Mouse (Mus musculus): ENCODE data around the gene Asphd1. TPM values are rescaled to one million over a fixed set of nuclear protein-coding genes. Genes with fewer than 3 reads are reported as not detected.

The Asphd1 gene
- polyA plus RNA-seq, 1 experiment from 2014 or later: 0.20 TPM

DNA sequence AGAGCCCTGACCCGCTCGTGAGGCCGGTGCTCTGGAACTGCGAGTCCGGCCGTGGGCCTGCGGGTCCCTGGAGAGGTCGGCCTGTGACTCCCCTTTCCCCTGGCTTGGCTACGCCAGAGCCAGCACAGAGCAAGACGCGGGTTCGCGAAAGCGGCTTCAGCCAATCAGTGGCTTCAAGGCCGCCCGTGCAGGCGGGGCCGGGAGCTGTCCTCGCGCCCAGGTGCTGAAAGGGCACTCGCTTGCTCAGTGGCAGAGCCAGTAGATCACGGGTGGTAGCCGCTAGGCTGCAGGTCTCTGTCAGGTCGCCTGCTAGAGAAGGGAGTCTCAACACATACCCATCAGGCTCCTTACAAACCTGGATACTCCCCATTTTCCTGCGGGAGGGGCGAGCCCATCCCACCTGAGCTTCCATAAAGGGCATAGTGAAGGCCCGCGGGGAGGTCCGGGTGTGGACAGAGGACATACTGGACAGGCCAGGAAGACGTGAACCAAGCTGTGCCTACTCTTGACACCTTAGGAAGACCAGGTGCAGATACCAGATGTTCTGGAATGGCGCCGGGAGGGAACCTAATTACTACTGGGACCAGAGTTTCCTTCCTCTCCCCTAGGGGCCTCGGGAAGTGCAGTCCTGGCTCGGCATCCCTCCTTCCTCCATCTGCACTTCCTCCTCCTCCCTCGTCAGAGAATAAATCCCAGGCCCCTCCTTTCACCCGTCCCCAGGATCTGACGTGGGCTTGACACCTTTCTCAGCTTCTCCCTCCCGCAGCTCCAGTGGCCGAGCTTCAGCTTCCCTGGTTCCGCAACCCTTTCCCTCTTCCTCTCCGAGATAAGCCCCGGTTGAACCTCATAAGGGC lies 638 bp upstream of the Asphd1 start, which contains the start of gene Sez6l2:
Gene Sez6l2, plus strand, starts transcription at position 771 of the 854 bp plus-strand sequence.
- Histone ChIP-seq H3K9ac (peak within 1 kb of the TSS; percentile 26), H3K4me2 (replicated peaks) (peak within 1 kb of the TSS; percentile 100), H3K27ac (no peak within 1 kb of the TSS), H3K9me3 (no peaks in the 10 kb centered on the region), H3K4me3 (peak within 1 kb of the TSS; percentile 51), H3K36me3 (peaks cover 3% of the 10 kb centered on the region), H3K4me1 (peaks cover 26% of the 10 kb centered on the region), H3K27me3 (peaks cover 47% of the 10 kb centered on the region)
- peak; percentile 88 for ATAC-seq (ENCODE audit: low FRiP score, low read depth)
- under 1% methylated on average over 42 of the region's 42 CpGs for WGBS

GRCm38 (mm10) chr7:126948626-126949025 lies 756 bp downstream of the Asphd1 start:
- peaks cover 13% of the 10 kb centered on the region for H3K36me3 ChIP-seq
- peaks cover 26% of the 10 kb centered on the region for H3K4me1 ChIP-seq
- no peak overlapping the region for H3K27ac ChIP-seq
- no peak overlapping the region for H3K9ac ChIP-seq
- ATAC-seq (ENCODE audit: low FRiP score, low read depth): no peak
- no peaks in the 10 kb centered on the region for H3K9me3 ChIP-seq
- H3K4me3 ChIP-seq: no peak overlapping the region
- peak overlapping the region; percentile 100; the same call in 1 of the 2 replicates for H3K4me2 ChIP-seq (replicated peaks)
- H3K27me3 ChIP-seq: peaks cover 44% of the 10 kb centered on the region
- WGBS: 76% methylated on average over 10 of the region's 10 CpGs

GRCm38 (mm10) chr7:126946530-126946929 lies 2.9 kb downstream of the Asphd1 start:
- no peak overlapping the region for H3K27ac ChIP-seq
- no peak overlapping the region for H3K9ac ChIP-seq
- H3K4me1 ChIP-seq: peaks cover 15% of the 10 kb centered on the region
- no peak for ATAC-seq (ENCODE audit: low FRiP score, low read depth)
- H3K9me3 ChIP-seq: no peaks in the 10 kb centered on the region
- no peak overlapping the region for H3K4me2 ChIP-seq (replicated peaks)
- H3K27me3 ChIP-seq: peaks cover 24% of the 10 kb centered on the region
- H3K36me3 ChIP-seq: peaks cover 23% of the 10 kb centered on the region
- H3K4me3 ChIP-seq: no peak overlapping the region
- 46% methylated on average over 3 of the region's 3 CpGs for WGBS

DNA sequence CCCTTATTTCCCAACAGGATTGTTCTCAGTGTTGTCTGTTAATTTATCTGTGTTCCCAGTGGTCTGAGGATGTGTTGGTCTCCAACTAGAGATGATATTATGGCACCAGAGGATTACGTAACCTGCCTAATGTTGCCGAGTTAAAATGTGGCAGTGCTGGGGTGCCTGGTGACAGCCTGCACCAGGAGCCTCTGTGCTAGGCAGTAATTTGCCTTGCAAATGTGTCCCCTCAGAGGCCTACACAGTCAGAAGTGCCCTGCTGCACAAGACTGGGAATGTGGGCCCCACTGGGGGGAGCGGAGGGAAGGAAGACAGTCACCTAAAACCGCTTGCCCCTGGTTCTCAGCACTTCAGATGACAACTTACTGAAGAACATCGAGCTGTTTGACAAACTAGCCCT lies 7.6 kb downstream of the Asphd1 start:
- Histone ChIP-seq H3K27ac (no peak overlapping the region), H3K27me3 (no peaks in the 10 kb centered on the region), H3K4me1 (no peaks in the 10 kb centered on the region), H3K9me3 (no peaks in the 10 kb centered on the region), H3K4me2 (replicated peaks) (no peak overlapping the region), H3K9ac (no peak overlapping the region), H3K36me3 (peaks cover 38% of the 10 kb centered on the region), H3K4me3 (no peak overlapping the region)
- WGBS: 81% methylated on average over 5 of the region's 5 CpGs
- ATAC-seq (ENCODE audit: low FRiP score, low read depth): no peak

DNA sequence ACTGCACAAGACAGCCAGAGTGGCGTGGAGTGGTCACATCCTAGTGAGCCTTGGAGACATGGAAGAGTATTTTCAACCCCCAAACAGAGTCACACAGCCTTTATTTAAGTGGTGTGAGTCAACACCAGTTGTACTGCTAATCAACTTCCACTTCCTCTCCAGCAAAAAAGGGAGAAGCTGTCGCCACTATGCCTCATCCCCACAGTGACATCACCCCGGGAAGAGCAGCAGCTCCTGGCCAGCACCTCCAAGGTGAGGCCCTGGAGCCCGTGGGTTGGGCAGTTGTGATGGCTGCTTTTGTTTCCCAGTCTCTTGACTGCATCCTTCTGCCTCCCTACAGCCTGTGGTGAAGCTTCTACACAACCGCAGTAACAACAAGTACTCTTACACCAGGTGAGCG lies 8.2 kb downstream of the Asphd1 start:
- no peak for ATAC-seq (ENCODE audit: low FRiP score, low read depth)
- H3K27me3 ChIP-seq: no peaks in the 10 kb centered on the region
- WGBS: 46% methylated on average over 6 of the region's 6 CpGs
- no peak overlapping the region for H3K4me3 ChIP-seq
- no peak overlapping the region; the same call in 1 of the 2 replicates for H3K9ac ChIP-seq
- peaks cover 45% of the 10 kb centered on the region for H3K36me3 ChIP-seq
- H3K9me3 ChIP-seq: no peaks in the 10 kb centered on the region
- H3K4me1 ChIP-seq: no peaks in the 10 kb centered on the region
- H3K27ac ChIP-seq: no peak overlapping the region
- H3K4me2 ChIP-seq (replicated peaks): no peak overlapping the region

- H3K9ac ChIP-seq: no peak overlapping the region
- no peaks in the 10 kb centered on the region for H3K27me3 ChIP-seq
- H3K4me3 ChIP-seq: no peak overlapping the region
- H3K4me2 ChIP-seq (replicated peaks): no peak overlapping the region
- H3K36me3 ChIP-seq: peaks cover 50% of the 10 kb centered on the region
- 89% methylated on average over 2 of the region's 2 CpGs for WGBS
- no peak overlapping the region for H3K27ac ChIP-seq
- H3K9me3 ChIP-seq: no peaks in the 10 kb centered on the region
- no peak for ATAC-seq (ENCODE audit: low FRiP score, low read depth)
- peaks cover 12% of the 10 kb centered on the region for H3K4me1 ChIP-seq
These were observed 16.7 kb downstream of the Asphd1 start for GRCm38 (mm10) chr7:126932652-126933051.

DNA sequence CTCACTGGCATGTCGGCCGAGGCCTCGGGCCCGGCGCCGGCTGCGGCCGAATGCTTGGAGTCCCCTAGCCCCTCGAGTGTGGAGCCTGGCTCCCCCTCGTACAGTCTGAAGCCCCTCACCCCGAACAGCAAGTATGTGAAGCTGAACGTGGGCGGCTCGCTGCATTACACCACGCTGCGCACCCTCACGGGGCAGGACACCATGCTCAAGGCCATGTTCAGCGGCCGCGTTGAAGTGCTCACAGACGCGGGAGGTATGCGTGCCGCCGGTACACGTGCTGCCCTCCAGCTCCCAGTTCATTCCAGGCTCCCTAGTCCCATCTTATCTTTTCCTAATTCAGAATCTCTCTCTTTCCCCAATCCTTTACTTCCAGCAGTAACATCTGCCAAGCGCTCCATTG lies 20.3 kb downstream of the Asphd1 start:
- peak overlapping the region; percentile 80 for H3K4me3 ChIP-seq
- H3K4me2 ChIP-seq (replicated peaks): peak overlapping the region; percentile 91
- peak; percentile 78 for ATAC-seq (ENCODE audit: low FRiP score, low read depth)
- H3K9me3 ChIP-seq: no peaks in the 10 kb centered on the region
- peak overlapping the region; percentile 90 for H3K9ac ChIP-seq
- peak overlapping the region; percentile 79 for H3K27ac ChIP-seq
- under 1% methylated on average over 27 of the region's 27 CpGs for WGBS
- H3K4me1 ChIP-seq: peaks cover 12% of the 10 kb centered on the region
- peaks cover 26% of the 10 kb centered on the region for H3K36me3 ChIP-seq
- H3K27me3 ChIP-seq: no peaks in the 10 kb centered on the region

GRCm38 (mm10) chr7:126928384-126929037 lies 20.9 kb downstream of the Asphd1 start, which contains the start of gene Kctd13:
Kctd13 (plus strand) TSS chr7:126928879.
- Histone ChIP-seq H3K4me2 (replicated peaks) (peak within 1 kb of the TSS; percentile 91), H3K9ac (peak within 1 kb of the TSS; percentile 90), H3K36me3 (peaks cover 23% of the 10 kb centered on the region), H3K27ac (peak within 1 kb of the TSS; percentile 79), H3K4me3 (peak within 1 kb of the TSS; percentile 80), H3K9me3 (no peaks in the 10 kb centered on the region), H3K27me3 (no peaks in the 10 kb centered on the region), H3K4me1 (peaks cover 12% of the 10 kb centered on the region)
- 4% methylated on average over 56 of the region's 56 CpGs for WGBS
- peak; percentile 97 for ATAC-seq (ENCODE audit: low FRiP score, low read depth)

DNA sequence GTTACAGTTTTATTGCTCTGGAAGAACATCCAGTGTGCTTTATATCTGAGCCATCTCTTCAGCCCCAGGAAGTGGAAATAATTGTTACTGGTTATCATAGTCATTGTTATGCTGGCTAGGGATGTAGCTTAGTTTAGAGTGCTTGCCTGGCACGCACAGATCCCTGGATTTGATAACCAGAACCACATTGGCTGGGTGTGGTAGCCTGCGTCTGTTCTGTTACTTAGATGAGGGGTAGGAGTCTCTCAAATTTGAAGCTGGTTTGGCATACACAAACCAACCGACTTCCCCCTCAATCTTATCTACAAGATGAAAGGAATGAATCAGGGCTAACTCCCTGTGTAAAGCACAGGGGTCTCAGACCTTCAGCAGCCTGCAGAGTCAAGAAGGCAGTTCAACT lies 23.1 kb downstream of the Asphd1 start:
- no peak overlapping the region for H3K4me3 ChIP-seq
- peaks cover 17% of the 10 kb centered on the region for H3K4me1 ChIP-seq
- 19% methylated on average over 3 of the region's 3 CpGs for WGBS
- H3K36me3 ChIP-seq: peaks cover 8% of the 10 kb centered on the region
- no peak for ATAC-seq (ENCODE audit: low FRiP score, low read depth)
- H3K9ac ChIP-seq: no peak overlapping the region
- no peak overlapping the region for H3K27ac ChIP-seq
- H3K27me3 ChIP-seq: no peaks in the 10 kb centered on the region
- no peaks in the 10 kb centered on the region for H3K9me3 ChIP-seq
- H3K4me2 ChIP-seq (replicated peaks): no peak overlapping the region

DNA sequence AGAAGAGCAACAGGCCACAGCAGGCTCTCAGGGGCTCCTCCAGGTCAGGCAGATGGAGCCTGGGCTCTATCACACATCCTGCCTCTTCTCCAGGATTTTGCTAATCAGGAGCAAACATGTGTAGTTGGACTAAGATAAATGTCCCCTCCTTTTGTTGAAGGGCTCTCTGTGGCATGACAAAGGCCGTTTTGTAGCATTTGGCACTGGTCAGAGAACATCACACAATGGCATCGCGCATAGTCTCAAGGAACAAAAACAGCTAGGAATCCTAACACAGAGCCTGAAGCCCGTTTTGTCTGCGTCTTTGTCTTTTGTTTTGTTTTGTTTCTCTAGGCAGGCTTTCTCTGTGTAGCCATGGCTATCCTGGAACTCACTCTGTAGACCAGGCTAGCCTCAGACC lies 25.4 kb downstream of the Asphd1 start:
- no peaks in the 10 kb centered on the region for H3K36me3 ChIP-seq
- H3K4me2 ChIP-seq (replicated peaks): no peak overlapping the region
- WGBS: 78% methylated on average over 5 of the region's 5 CpGs
- H3K9ac ChIP-seq: no peak overlapping the region
- H3K27me3 ChIP-seq: no peaks in the 10 kb centered on the region
- peaks cover 5% of the 10 kb centered on the region; the same call in 1 of the 2 replicates for H3K4me1 ChIP-seq
- no peak for ATAC-seq (ENCODE audit: low FRiP score, low read depth)
- no peak overlapping the region for H3K4me3 ChIP-seq
- no peaks in the 10 kb centered on the region for H3K9me3 ChIP-seq
- H3K27ac ChIP-seq: no peak overlapping the region

- Histone ChIP-seq H3K9me3 (no peaks in the 10 kb centered on the region), H3K4me3 (no peak within 1 kb of the TSS), H3K9ac (no peak within 1 kb of the TSS), H3K27me3 (no peaks in the 10 kb centered on the region), H3K27ac (no peak within 1 kb of the TSS; the same call in 1 of the 2 replicates), H3K4me1 (peaks cover 5% of the 10 kb centered on the region; the same call in 1 of the 2 replicates), H3K36me3 (no peaks in the 10 kb centered on the region), H3K4me2 (replicated peaks) (no peak within 1 kb of the TSS)
- ATAC-seq (ENCODE audit: low FRiP score, low read depth): peak; percentile 78; the same call in 1 of the 2 replicates
- 54% methylated on average over 5 of the region's 5 CpGs for WGBS
These were observed 26.7 kb downstream of the Asphd1 start, which contains the start of gene Tmem219 for GRCm38 (mm10) chr7:126922624-126923060. Tmem219 (minus strand) TSS chr7:126922917.

DNA sequence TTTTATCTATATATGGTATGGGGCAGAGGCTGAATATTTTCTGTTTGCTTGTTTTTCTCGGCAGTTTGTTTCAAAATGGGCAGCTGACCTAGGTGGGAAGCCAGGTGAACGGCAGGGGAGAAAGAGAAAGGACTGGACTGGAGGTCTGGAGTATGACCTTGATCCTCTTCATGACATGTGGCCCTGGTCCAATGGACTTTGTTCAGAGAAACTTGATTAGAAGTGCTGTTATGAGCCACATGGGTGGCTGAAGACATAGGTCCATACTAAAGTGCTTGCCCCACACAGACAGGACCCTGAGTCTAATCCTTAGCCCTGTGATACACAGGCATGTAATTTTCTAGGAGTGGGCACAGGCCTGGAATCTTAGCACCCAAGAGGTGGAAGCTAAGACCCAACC lies 27.8 kb downstream of the Asphd1 start:
- H3K36me3 ChIP-seq: no peaks in the 10 kb centered on the region
- no peak overlapping the region for H3K4me3 ChIP-seq
- H3K27ac ChIP-seq: no peak overlapping the region
- WGBS: 77% methylated on average over 2 of the region's 2 CpGs
- ATAC-seq (ENCODE audit: low FRiP score, low read depth): no peak
- no peaks in the 10 kb centered on the region for H3K9me3 ChIP-seq
- H3K4me2 ChIP-seq (replicated peaks): no peak overlapping the region
- no peaks in the 10 kb centered on the region for H3K27me3 ChIP-seq
- peaks cover 5% of the 10 kb centered on the region; the same call in 1 of the 2 replicates for H3K4me1 ChIP-seq
- no peak overlapping the region for H3K9ac ChIP-seq
